Mouse (Mus musculus): ENCODE data around the gene Ppid. TPM values are rescaled to one million over a fixed set of nuclear protein-coding genes. Genes with fewer than 3 reads are reported as not detected.

The Ppid gene
- total RNA-seq, 1 experiment, result 159 TPM

DNA sequence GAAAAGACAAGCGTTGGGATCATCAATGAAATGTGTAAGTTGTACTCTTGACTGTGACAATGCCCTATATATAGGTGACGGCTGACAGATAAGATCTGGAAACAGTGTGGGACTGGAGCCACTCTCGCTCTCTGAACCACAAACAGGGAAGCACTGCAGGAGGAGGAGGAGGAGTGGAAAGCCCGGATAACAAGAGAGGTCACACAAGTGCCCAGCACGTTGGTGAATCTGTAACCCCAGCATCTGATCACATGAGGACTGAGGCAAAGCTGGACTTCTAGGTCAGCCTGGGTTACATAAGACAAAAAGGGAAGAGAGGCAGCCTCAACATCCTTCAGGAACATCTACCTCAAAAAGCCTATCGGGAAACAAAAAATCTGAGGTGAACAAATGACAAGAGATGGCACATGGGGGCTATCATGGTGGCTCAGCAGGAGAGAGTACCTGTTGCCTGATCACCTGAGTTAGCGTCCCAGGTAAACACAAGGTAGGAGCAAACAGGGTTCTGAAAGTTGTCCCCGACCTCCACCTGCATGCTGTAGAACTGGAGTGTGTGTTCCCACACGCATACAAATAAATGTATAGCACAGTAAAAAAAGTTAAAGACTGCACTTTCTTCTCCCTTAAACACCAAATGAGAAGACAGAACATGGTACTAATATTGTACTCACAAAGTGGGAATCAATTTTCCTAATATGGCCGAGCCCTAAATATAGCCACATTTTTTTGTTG is 26.1 kb upstream of the Ppid start:
- Histone ChIP-seq H3K9me3 (ENCODE audit: control insufficient read depth, insufficient read depth, low read depth, low read length) (no peaks in the 10 kb centered on the region), H3K27ac (ENCODE audit: insufficient read depth, low read depth, low read length, poor library complexity, severe bottlenecking) (no peak overlapping the region), H3K9ac (ENCODE audit: insufficient read depth, low read depth, low read length, poor library complexity, severe bottlenecking) (no peak overlapping the region), H3K4me1 (ENCODE audit: control insufficient read depth in 2 of 2, insufficient read depth in 2 of 2, low read length in 2 of 2, poor library complexity in 1 of 2) (peaks cover 0 to 1% of the 10 kb centered on the region in 2 experiments; a peak in 2 of 4 replicates), H3K36me3 (ENCODE audit: control insufficient read depth, insufficient read depth, low read length, poor library complexity, severe bottlenecking) (no peaks in the 10 kb centered on the region), H3K4me3 (ENCODE audit: insufficient read depth in 1 of 2, low read depth in 1 of 2, low read length in 2 of 2, poor library complexity in 1 of 2, severe bottlenecking in 1 of 2) (no peak overlapping the region)
- DNase-seq (ENCODE audit: low read depth, low spot score), result no peak
- TF ChIP-seq ZNF384 (IDR thresholded peaks at IDR 0.05; ENCODE audit: low read depth, low read length) (no peak), HCFC1 (IDR thresholded peaks at IDR 0.05; ENCODE audit: borderline replicate concordance, insufficient read depth, low read length) (no peak), ZC3H11A (IDR thresholded peaks at IDR 0.05; ENCODE audit: borderline replicate concordance, low read depth, low read length) (no peak), CHD2 (IDR thresholded peaks at IDR 0.05; ENCODE audit: low read depth, low read length) (no peak), MAFK (IDR thresholded peaks at IDR 0.05; ENCODE audit: insufficient read depth, low read depth, low read length) (no peak)
- in situ Hi-C loops (cut with MboI; ENCODE audit: low sequenced_read_pairs in 2 of 2, unreplicated experiment in 2 of 2), result no loop called here

GRCm38 (mm10) chr3:79566716-79567691 is 24.1 kb upstream of the Ppid start:
- Histone ChIP-seq H3K9me3 (ENCODE audit: control insufficient read depth, insufficient read depth, low read depth, low read length) (no peaks in the 10 kb centered on the region), H3K27ac (ENCODE audit: insufficient read depth, low read depth, low read length, poor library complexity, severe bottlenecking) (peak overlapping the region; percentile 64), H3K4me1 (ENCODE audit: control insufficient read depth in 2 of 2, insufficient read depth in 2 of 2, low read length in 2 of 2, poor library complexity in 1 of 2) (peaks cover 3% of the 10 kb centered on the region in 2 experiments), H3K36me3 (ENCODE audit: control insufficient read depth, insufficient read depth, low read length, poor library complexity, severe bottlenecking) (no peaks in the 10 kb centered on the region), H3K9ac (ENCODE audit: insufficient read depth, low read depth, low read length, poor library complexity, severe bottlenecking) (peak overlapping the region; percentile 89), H3K4me3 (ENCODE audit: insufficient read depth in 1 of 2, low read depth in 1 of 2, low read length in 2 of 2, poor library complexity in 1 of 2, severe bottlenecking in 1 of 2) (peak overlapping the region; percentile 89 to 91)
- DNase-seq (ENCODE audit: low read depth, low spot score), result no peak
- in situ Hi-C loops (cut with MboI; ENCODE audit: low sequenced_read_pairs in 2 of 2, unreplicated experiment in 2 of 2), result no loop called here
- no peak for TF ChIP-seq CHD2 (IDR thresholded peaks at IDR 0.05; ENCODE audit: low read depth, low read length)
- no peak for TF ChIP-seq HCFC1 (IDR thresholded peaks at IDR 0.05; ENCODE audit: borderline replicate concordance, insufficient read depth, low read length)

DNA sequence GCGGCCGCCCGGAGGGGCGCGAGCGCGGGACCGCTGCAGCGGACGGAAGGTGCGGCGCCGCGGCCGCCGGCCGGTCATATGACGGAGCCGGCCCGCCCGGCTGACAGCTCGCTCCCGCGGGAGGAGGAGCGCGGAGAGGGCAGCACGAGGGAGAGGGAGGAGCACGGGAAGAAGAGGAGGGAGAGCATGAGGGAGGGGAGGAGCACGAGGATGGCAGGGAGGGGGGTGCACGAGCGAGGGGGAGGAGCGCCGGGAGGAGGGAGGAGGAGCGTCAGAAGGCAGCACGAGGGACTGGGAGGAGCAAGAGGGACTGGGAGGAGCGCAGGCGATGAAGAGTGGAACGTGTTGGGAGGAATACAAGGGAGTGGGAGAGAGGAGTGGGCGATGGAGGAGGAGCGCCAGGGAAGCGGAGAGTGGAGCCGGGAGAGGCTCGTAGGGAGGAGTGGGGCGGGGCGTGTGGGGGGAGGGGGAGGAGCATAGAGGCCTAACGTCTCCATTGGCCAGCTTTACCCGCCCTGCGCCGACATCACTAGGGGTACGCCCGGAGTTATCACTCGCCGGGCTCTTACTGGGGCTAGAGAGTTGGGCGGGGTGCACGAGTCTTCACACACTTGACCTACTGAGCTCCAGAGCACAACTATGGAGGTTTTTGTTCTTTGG is 23.3 kb upstream of the Ppid start, which contains the start of gene Fnip2:
Fnip2 (minus strand) TSS at position 94 of the 660 bp plus-strand sequence.
- in situ Hi-C loops (cut with MboI; ENCODE audit: low sequenced_read_pairs in 2 of 2, unreplicated experiment in 2 of 2), result no loop called here
- peak within 1 kb of the TSS; percentile 64 for H3K27ac ChIP-seq (ENCODE audit: insufficient read depth, low read depth, low read length, poor library complexity, severe bottlenecking)

GRCm38 (mm10) chr3:79568629-79569350 is 22.4 kb upstream of the Ppid start:
- H3K4me3 ChIP-seq (ENCODE audit: insufficient read depth in 1 of 2, low read depth in 1 of 2, low read length in 2 of 2, poor library complexity in 1 of 2, severe bottlenecking in 1 of 2), result no peak overlapping the region
- no peak overlapping the region for H3K27ac ChIP-seq (ENCODE audit: insufficient read depth, low read depth, low read length, poor library complexity, severe bottlenecking)

More for the DNA sequence above, 23.3 kb upstream of the Ppid start, which contains the start of gene Fnip2:
- H3K4me1 ChIP-seq (ENCODE audit: control insufficient read depth in 2 of 2, insufficient read depth in 2 of 2, low read length in 2 of 2, poor library complexity in 1 of 2), result peaks cover 5 to 8% of the 10 kb centered on the region in 2 experiments
- no peaks in the 10 kb centered on the region for H3K36me3 ChIP-seq (ENCODE audit: control insufficient read depth, insufficient read depth, low read length, poor library complexity, severe bottlenecking)
- no peaks in the 10 kb centered on the region for H3K9me3 ChIP-seq (ENCODE audit: control insufficient read depth, insufficient read depth, low read depth, low read length)
- no peak for TF ChIP-seq CHD2 (IDR thresholded peaks at IDR 0.05; ENCODE audit: low read depth, low read length)
- TF ChIP-seq HCFC1 (IDR thresholded peaks at IDR 0.05; ENCODE audit: borderline replicate concordance, insufficient read depth, low read length), result 0 out of 2 replicates have a peak, but pooled peaks have one; percentile 21
- TF ChIP-seq MAFK (IDR thresholded peaks at IDR 0.05; ENCODE audit: insufficient read depth, low read depth, low read length), result no peak
- DNase-seq (ENCODE audit: low read depth, low spot score), result peak; percentile 97
- H3K9ac ChIP-seq (ENCODE audit: insufficient read depth, low read depth, low read length, poor library complexity, severe bottlenecking), result peak within 1 kb of the TSS; percentile 89
- peak within 1 kb of the TSS; percentile 89 to 91 for H3K4me3 ChIP-seq (ENCODE audit: insufficient read depth in 1 of 2, low read depth in 1 of 2, low read length in 2 of 2, poor library complexity in 1 of 2, severe bottlenecking in 1 of 2)

More at GRCm38 (mm10) chr3:79568629-79569350, 22.4 kb upstream of the Ppid start:
- in situ Hi-C loops (cut with MboI; ENCODE audit: low sequenced_read_pairs in 2 of 2, unreplicated experiment in 2 of 2), result no loop called here
- TF ChIP-seq ZNF384 (IDR thresholded peaks at IDR 0.05; ENCODE audit: low read depth, low read length), result peak; percentile 88
- no peak for TF ChIP-seq CHD2 (IDR thresholded peaks at IDR 0.05; ENCODE audit: low read depth, low read length)
- no peak for TF ChIP-seq ZC3H11A (IDR thresholded peaks at IDR 0.05; ENCODE audit: borderline replicate concordance, low read depth, low read length)
- DNase-seq (ENCODE audit: low read depth, low spot score), result no peak
- Histone ChIP-seq H3K9ac (ENCODE audit: insufficient read depth, low read depth, low read length, poor library complexity, severe bottlenecking) (no peak overlapping the region), H3K9me3 (ENCODE audit: control insufficient read depth, insufficient read depth, low read depth, low read length) (no peaks in the 10 kb centered on the region), H3K36me3 (ENCODE audit: control insufficient read depth, insufficient read depth, low read length, poor library complexity, severe bottlenecking) (no peaks in the 10 kb centered on the region), H3K4me1 (ENCODE audit: control insufficient read depth in 2 of 2, insufficient read depth in 2 of 2, low read length in 2 of 2, poor library complexity in 1 of 2) (peaks cover 5 to 8% of the 10 kb centered on the region in 2 experiments)
